Mouse (Mus musculus) adrenal gland, postnatal 14 days (tissue): ENCODE results near the gene Ccdc60. TPM values are rescaled to one million over a fixed set of nuclear protein-coding genes. Genes with fewer than 3 reads are reported as not detected.
A peak's percentile ranks its signal among the peaks of the same experiment; 100 is the strongest.
"Not testable (repeated sequence)": the region's sequence is repeated elsewhere in the genome, so short reads cannot be mapped to it uniquely, and the experiment has no call there.

Source experiments
- DNase-seq: peaks from one replicate; pipeline ENCODE4 v3.0.0; 2021; ENCODE audit warnings: mixed read lengths
- total RNA-seq: library from RNA; stranded (reverse); gene quantifications from 2 replicates; pipeline ENCODE4 v1.2.3, GENCODE M21; 2021

The Ccdc60 gene
- total RNA-seq, 1 experiment from 2014 or later: not detected

DNA sequence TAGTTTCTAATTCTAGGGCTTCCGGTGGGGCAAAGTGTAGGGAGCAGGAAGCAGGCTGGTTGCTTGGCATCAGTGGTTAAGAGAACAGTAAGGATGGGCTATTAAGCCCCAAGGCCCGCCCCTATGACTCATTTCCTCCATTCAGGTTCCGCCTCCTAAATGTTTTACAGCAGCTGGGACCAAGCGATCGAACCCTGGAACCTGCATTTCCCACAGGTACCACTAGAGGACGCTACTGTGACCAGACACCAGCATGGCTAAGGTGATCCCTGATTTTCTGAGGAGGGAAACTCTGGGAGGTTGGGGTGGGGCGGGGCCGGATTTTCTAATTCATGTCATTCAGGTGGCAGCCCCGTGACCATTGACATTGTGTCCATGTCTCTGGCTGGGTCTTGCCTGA is 96.1 kb downstream of the Ccdc60 start:
- no peak for DNase-seq

DNA sequence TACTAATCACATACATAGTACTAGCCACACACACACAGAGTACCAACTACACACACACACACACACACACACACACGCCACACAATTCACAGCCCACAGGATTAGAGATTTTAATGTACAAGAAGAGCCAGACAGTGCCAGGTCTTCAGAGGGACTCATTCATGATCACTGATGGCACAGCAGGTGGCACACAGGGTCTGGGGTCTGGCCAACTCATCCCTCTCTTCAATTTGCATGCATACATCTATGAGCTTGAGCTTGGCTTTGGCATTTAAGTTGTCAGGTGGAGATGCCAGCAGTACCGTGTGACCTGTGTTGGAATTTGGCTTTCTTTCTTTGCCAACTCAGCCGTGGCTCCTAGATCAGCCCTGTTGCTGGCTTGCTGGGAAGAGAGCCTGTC is 97.2 kb downstream of the Ccdc60 start:
- no peak for DNase-seq

DNA sequence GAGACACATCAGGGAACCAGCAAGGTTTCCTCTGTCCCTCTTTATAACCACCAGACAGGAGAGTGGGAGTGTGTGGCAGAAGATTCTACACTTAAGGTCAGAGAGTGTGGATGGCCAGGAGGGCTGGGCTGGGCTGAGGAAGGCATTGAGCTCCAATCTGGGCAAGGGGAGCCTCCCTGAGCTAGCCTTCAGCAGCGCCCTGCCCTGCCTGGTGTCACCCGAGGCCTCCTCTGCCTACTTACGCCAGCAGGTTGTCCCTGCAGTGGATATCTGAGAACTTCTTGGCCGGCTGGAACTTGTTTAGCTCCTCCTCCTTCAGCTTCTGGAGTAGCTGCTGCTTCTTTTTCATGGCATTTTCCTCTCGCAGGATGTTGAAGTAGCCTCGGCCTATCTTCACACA is 99.0 kb downstream of the Ccdc60 start:
- DNase-seq: no peak

DNA sequence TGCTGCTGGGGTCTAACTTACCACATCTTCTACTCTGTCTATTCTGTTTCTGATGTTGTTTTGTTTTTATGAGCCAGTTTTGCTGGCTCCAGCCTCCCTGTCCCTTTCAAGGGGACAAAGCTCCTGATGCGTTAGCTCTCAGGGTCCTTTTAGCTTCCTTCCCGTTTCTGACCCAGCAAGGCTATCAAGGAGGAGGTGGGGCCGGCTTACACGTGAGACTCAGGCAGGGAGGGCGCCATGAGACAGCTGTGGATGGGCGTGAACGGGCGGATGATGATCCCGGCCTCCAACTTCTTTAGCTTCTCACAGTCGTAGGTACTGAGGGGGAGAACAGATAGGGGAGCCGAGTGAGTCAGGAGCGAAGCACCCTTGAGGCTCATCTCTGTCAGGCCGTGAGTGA is 108.2 kb downstream of the Ccdc60 start:
- DNase-seq: no peak

DNA sequence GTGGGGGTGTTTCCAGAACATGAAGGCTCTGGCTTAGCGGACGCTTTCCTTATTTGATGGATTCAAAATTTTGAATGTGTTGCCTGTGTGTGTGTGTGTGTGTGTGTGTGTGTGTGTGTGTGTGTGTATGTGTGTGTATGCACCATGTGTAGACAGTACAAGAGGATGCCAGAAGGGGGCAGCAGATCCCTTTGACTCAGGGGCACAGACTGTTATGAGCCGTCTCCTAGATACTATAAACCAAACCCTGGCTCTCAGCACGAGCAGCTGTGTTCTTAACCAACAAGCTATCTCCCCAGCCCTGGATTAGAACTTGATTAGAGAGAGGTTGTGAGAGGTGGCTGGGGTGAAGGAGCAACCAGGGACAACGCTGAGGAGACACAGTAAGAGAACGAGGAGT is 117.1 kb downstream of the Ccdc60 start:
- DNase-seq: no peak

DNA sequence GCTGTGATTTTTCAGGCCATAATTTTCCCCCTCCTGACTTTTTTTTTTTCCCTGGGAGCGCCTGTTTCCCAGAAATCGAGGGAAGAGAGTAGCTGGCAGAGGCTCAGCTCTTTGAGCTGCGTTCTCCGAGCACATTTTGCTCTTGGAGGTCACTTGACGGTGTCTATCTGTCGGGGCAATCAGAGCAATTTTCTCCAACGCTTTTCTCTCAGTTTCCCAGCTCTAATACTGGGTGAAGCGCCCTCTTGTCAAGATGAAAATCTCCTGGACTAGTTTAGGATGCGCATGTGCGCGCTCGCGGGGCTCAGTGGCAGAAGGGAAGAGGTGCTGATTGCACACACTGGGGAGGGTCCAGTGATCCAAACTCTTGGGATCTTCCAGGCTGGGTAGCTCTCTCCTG is 121.8 kb downstream of the Ccdc60 start:
- DNase-seq: no peak

DNA sequence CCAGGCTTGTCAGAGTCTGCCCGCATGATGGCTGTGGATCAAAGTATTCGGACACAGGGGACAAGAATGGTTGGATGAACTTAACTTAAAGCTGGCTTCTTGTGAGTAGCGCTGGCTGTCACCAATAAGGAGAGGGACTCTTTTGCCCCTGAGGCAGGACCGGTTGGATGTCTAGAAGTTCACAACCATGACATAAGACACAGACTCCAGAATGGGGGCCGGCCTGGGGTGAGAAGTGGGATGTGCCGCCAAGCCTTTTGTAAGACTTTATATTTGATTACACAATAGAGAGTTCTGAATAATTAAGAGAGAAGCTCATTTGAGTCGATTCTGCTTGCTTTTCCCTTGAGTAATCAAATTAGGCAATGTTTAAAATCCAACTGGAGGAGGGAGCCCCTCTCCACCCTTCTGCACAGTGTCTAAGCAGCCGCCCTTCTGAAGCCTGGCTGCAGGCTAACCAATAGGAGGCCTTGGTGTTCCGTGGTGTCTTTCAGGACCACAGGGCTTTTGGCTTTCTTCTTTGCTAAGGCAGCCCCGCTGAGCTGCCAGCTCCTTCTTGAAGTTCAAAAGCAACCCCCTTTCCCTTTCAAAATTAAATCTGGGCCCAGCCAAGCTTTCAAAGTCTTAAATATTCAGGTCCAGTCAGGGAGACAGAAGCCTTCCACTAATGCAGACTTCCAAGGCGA is 123.4 kb downstream of the Ccdc60 start:
- no peak for DNase-seq

DNA sequence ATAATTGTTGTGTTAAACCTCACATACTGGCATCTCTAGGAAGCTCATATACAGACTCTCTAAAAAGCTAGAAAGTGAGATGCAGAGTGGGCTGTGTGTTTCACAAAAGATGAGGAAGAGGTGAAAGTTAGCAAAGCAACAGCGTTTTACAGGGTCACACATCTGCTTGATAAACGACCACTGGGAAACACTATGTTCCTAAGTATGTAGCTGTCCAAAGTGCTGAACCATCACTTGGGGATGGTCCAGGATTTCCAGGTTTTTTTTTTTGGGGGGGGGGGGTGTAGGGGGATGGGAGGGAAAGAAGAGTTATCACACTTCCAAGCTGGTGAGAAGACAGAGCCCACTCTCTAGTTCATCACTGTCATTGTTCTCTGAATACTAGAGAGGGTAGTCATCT is 134.0 kb downstream of the Ccdc60 start:
- DNase-seq: no peak

DNA sequence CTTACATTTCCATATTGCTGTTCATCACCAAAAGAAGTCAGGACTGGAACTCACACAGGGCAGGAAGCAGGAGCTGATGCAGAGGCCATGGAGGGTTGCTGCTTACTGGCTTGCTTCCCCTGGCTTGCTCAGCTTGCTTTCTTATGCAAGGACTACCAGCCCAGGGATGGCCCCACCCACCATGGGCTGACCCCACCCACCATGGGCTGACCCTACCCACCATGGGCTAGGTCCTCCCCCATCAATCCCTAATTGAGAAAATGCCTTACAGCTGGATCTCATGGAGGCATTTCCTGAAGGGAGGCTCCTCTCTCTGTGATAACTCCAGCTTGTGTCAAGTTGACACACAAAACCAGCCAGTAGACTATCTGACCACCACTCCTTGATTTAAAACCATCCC is 142.3 kb downstream of the Ccdc60 start:
- DNase-seq: not testable (repeated sequence)

DNA sequence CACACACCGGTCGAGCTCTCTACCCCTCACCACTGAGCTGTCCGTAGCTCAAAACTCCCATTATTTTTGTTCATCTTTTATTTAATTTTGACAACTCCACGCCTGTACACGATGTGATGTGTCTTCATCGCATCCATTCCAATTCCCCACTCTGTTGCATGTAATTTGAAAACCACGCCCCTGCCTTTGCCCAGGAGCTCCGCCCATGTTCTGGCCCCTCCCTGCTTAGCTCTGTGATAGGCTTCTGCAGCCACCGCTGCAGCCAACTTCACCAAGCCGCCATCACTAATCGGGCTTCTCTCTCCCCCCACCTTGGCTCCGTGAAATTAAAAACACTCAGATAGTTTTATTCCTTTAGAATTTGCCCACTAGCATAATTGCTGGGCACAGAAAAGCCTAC is 144.1 kb downstream of the Ccdc60 start:
- DNase-seq: no peak

DNA sequence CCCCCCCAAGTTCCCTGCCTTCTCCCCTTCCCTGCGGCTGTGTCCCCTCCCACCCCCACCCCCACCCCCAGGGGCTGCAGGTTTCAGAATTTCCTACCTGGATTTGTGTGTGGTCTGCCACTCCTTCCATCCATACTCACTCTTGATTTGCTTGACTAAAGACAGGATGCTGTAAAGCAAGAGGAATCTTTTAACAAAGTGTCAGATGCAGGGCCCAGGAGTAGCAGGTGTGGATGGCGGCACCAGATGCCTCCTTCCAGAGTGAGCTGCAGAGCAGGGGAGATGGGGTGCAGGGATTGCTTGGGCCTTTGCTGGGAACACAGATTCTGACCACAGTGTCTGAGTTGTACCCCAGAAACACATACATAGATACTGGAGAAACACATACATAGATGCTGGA is 148.1 kb downstream of the Ccdc60 start:
- no peak for DNase-seq

DNA sequence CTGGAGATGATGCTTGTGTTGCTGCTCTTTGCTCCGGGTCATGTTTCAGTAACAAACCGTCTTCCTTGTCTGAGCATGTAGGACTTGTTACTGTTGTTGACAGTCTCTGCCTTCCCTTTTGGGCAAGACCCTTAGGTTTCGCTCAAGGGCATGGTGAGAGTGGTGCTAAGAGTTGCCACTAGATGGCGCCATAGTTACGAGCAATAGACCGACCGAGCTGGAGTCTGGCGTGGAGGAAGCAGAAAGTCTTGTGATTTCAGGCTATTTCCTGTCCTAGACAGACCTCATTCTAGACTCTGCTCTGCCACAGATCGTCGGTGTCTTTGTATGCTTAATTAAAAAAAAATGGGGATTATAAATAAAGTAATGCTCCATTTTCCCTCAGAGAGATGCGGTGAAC is 165.4 kb downstream of the Ccdc60 start:
- DNase-seq: peak; percentile 79

DNA sequence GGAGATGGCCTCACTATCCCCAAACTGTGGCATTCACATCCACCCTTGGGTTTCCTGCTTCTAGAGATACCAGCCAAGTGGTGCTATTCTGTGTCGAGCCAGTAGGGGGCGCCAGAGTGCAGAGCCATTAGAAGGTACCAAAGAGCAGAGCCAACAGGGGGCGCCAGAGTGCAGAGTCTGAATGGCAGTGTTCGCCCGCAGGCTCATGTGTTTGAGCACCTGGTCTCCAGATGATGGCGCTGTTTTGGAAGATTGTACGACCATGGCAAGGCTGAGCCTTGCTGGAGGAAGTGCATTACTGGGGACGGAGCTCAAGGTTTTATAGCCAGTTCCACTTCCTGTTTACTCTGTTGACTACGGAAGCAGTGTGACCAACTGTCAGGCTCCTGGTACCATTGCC is 172.2 kb downstream of the Ccdc60 start:
- peak; percentile 74 for DNase-seq

DNA sequence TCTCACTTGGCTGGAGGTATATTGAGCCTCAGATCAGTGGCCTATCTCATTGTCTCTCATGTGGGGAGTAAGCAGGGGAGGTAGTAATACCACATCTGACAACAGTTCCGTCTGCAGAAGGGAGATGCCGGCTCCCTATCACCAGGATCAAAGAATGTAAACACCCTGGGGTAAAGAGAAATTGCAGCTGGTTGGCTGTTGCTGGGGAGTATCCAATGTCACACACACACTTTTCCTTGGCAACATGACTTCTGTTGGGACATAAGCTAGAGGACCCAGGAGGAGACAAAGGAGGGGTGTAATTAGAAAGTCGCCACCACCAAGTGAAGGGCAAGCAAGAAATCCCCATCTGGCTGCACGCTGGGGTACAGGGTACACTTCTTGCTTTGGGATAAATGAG is 172.7 kb downstream of the Ccdc60 start:
- DNase-seq: no peak

DNA sequence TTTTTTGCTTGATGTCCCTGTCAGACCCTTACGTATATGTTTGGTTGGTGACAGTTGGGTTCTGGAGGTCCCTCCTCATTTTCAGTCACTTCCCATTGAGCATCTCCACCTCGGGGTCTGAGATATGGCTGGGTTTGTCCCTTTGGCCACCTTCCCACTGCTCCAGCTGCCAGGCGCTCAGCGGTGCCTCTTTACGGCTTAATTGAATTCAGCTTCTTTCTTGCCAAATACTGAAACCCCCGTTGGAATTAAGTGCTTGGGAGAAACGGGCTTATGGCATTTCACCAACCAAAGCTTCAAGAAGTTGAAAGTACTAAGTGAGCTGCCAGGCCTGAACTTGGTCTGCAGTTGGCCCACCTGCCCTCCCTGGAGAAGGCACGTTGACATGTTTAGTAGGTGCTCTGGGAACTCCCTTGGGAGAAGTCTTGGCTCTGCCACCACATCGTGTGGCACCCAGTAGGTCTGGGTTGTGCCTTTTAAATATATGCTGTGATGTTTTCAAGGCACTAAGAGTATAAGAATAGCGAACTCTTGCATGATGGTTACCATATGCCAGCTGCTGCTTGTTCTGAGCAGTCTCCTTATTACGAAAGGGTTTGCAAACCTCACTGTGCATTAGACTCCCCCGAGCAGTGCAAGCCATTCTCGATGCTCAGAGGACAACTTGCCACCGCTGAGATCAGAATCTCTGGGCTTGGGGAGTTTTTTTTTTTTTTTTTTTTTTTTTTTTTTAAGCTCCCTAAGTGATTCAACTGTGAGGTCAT is 173.5 kb downstream of the Ccdc60 start:
- no peak for DNase-seq

DNA sequence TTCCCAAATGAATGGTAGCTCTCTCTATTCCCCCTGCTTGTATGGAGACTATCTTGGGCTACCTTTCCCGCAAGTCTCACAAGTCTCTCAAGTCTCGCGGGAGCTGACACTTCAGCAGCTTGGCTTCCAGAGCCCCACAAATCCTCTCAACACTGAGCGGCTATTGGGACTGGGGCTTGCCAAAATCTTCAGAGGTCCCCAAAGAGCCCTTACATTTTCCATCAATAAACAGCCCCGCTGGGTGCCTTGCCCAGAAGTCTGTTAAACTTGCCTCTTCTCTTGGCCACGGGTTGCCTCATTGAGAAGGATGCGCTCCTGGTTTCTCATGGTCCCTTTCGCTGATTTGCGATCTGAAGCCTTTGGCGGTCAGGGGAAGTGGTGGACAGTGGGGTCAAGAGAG is 180.1 kb downstream of the Ccdc60 start:
- DNase-seq: no peak

DNA sequence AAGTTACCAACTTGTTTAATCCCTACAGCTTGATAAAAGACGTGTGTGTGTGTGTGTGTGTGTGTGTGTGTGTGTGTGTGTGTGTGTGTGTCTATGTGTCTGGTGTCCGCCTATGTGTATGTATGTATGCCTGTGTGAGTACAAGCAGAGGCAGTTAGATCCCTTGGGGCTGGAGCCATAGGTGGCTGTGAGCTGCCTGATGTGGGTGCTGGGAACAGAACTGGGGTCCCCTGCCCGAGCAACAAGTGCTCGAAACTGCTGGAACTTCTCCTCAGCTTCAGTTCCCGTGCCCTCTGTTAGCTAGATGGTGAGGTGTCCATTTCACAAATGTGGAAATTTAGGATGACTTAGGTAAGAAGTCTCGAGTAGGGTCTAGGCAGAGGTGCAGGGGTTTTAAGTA is 204.6 kb downstream of the Ccdc60 start:
- no peak for DNase-seq

DNA sequence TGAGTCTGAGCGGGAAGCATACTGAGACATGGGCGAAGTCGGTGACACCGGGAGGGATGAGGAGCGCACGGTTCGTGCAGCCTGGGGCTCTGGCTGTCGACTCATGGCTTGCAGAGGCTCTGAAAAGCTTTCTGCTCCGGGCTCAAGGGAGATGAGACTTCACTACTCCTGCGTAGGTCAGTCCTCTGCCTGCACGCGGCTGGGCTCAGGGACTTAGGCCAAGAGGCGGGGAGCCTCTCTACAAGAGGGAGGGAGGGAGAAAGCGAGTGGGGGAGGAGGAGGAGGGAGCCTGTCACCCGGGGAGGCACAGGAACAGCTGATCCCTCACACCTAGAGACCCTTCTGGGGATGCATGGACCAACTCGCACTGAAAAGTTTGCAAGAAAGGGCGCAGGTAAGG is 205.7 kb downstream of the Ccdc60 start, which contains the start of gene Tmem233:
TSS of gene Tmem233 (minus strand) at position 164 of the 400 bp plus-strand sequence.
- peak; percentile 17 for DNase-seq

DNA sequence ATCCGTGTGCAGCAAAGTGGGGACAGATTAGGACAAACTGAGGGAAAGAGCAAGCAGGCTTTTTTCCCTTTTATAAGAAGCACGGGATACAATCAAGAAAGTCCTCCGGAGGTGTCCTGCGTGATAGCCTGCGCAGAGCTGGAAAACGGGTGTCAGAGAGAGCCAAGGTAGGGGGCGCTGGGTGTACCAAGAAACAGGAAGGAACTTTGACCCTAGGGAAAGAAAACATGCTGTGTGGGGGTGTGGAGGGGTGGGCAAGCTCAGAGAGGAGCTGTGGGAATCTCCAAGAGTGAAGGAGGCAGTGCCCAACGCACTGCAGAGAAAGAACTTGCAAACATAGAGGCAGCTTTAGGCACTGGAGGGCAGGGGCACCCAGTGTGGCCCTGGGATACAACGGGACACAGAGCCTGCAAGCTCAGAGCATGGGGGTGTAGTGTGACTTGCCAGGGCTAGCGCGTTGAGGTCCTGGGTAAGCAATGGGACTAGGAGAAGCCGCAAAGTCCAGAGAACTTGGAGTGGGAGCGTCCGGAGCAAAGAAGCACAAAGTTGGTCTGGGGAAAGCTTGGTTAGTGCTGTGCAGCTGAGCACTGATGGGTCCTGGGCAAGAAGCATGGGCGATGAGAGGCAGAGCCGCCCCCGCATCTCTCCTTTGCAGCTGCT is 206.4 kb downstream of the Ccdc60 start:
- no peak for DNase-seq

DNA sequence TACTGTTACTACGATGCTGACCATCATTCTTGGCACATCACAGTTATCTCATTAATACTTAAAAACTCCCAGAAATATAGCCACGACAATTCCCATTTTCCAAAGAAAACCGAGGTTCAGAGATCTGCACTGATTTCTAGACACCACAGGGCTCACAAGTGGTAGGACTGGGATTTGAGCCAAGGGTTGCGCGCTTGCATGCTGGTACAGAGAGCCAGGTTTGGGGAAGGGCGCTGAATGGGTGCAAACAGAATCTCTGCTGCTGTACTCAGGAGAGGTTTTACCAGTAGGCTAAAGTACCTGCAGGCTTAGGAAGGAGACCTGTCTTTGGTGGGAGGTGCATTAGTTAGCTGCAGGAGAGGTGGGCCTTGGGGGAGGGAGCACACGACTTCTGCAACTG is 207.2 kb downstream of the Ccdc60 start:
- no peak for DNase-seq

DNA sequence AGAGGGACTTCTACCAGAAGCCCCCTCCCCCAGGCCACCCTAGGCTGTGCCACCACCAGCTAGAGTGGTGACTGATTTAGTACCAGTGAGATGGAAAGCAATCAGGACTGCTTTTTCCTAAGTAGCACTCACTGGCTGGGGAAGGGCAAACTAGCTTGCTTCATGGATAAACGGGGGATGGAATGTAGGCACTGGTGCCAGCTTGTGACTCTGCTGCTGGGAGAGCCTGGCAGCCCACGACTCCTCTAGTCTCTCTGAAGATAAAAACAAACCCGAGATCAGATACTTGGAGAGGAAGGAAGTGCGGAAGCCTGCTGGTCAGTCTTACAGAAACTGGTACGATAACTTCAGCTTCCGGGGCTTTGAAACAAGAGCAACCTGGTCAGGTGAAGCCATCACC is 208.0 kb downstream of the Ccdc60 start:
- DNase-seq: no peak
